Mouse (Mus musculus) cerebellum, postnatal 36 days (tissue): ENCODE results near the gene 1110032A03Rik.

ENCODE experiments used
- DNase-seq, 2 experiments: peaks; one replicate each; pipeline ENCODE4 v3.0.0; 2021 to 2022; ENCODE audit warnings: mixed read lengths in 2 of 2

The 1110032A03Rik gene

DNA sequence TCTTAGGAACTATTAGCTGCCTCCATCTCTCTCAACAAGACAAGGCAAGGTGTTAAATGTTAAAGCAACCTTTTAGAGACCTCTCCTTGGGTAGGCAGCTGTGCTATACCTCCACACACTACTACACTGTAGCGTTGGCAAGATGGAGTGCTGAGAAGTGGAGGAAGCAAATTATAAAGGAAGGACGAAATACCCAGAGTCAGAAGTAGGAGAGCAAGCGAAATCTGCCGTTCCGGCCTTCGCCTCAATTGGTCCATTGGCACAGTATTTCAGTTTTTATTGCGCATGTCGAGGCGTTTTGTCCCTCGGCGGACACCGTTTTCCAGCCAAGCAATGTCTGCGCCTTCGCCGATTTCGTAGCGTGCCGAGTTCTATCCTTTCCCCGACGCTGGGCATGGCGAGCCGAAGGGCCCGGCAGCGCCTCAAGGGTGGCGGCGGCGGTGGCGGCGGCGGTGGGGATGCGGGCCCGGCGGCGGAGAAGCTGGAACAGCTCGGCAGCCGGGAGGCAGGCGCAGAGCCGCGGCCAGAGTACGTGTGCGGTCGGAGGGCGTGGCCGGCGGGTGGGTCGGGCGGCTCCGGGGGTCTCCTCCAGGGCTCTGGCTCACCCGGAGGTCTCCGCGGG, at the start of gene 1110032A03Rik, which contains the start of gene Alg9:
1110032A03Rik (minus strand) TSS at position 530 of the 622 bp plus-strand sequence.
Alg9 (plus strand) TSS at position 29 of the 622 bp plus-strand sequence.
- DNase-seq, result peak; percentile 93 to 96

DNA sequence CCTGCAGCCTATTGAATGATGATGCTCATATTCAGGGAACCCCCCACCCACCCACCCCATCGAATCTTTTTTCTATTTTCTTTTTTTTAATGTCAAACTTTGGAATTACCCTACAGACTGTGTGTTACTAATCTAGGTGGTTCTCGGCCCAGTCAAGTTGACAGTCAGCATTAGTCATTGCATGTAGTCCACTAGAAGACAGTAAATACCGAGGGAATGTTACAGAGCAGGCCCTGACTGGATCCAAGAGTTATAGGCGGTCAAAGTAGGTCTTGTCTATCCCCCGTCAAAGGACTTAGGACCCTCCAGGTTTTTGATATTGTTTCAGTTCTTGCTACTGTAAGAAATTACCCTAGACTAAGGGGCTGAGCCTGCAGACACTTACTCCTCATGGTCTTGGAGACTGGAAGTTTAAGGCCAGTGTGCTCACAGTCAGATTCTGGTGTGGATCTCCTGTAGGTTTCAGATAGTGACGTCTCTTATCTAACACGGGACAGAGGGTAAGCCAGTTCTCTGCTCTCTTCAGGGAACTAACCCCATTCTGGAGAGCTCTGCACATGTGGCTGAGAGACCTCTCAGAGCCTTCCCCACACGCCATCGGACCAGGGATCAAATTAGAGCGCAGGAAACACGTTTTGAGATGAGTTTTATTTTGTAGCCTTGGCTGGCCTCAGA, 48.6 kb upstream of the 1110032A03Rik start:
- no peak for DNase-seq

DNA sequence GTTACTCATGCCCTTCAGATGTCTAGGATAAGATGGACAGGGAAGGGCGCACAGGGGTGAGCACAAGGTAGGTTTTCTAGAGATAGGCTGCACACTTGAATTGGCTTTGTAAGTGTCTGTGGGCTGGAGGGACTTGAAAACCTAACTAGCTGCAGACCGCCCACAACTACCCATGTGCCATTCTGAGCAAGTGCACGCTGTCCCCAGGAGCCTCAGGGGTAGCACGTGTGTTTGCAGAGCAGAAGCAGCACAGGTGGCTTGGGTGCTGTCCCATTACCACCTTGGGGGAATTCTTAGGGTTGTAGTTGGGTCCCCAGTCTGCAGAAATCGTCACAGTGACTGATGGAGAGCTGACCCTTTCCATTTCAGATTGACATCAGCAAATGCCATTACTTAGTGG, 46.9 kb upstream of the 1110032A03Rik start:
- no peak for DNase-seq

DNA sequence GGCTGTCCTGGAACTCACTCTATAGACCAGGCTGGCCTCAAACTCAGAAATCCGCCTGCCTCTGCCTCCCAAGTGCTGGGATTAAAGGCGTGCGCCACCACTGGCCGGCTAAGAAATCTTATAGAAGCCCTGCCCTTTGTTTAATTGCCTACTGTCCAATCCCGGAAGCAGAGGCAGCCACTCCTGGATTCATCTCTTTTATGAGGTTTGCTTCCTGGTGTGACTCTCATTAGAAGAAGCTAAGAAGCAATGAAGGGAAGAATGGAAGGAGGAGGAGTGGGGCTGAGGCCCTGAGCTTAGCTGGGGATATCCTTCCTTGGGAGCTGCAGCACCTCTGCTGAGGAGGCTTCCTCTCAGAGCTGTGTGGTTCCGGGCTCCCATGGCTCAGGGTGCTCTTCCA, 46.3 kb upstream of the 1110032A03Rik start:
- DNase-seq, result no peak

GRCm38 (mm10) chr9:50819716-50820115, 44.4 kb upstream of the 1110032A03Rik start:
- no peak for DNase-seq

DNA sequence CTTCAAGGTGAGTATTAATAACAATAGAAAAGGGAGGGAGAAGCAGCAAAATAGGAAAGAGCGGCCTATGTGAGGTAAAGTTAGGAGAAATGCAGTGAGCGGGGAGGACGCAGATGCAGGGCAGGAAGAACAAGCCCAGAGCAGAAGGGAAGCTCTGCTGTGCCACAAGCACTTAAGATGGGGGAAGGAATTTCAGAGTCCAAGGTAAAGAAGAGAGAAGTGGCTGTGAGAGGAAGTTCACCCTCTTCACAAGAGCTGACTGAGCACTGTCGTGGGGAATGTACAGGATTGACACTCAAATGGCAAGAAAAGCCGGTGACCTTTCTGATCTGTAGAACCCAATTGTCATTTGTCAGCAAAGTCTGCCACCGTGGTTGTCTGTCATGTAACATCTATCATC, 42.7 kb upstream of the 1110032A03Rik start:
- DNase-seq, result no peak

- no peak for DNase-seq
These were observed 41.2 kb upstream of the 1110032A03Rik start for GRCm38 (mm10) chr9:50816512-50816911.

GRCm38 (mm10) chr9:50815666-50816065, 40.3 kb upstream of the 1110032A03Rik start:
- no peak for DNase-seq

- no peak for DNase-seq
These were observed 38.5 kb upstream of the 1110032A03Rik start for GRCm38 (mm10) chr9:50813796-50814195.

DNA sequence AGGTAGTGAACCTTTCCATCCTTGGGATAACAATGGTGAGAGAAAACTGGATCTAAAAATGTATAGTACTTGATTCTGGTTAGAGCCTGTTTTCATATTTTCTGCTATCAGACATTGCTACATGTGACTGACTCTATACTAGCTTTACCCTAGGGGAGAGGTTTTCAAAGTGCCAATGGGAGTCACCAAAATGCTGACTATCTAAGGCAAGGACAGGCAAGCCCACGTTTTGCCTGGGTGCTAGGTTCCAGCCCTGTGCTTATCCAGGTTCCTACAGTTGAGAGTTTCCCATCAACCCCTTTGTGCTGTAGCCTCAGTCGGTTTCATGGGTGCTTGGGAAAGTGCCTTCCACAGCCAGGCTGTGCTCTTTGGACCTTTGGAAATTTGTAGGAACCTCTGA, 36.4 kb upstream of the 1110032A03Rik start:
- DNase-seq, result no peak

- no peak for DNase-seq
These were observed 35.9 kb upstream of the 1110032A03Rik start for GRCm38 (mm10) chr9:50811187-50811586.

- DNase-seq, result no peak
These were observed 33.8 kb upstream of the 1110032A03Rik start for GRCm38 (mm10) chr9:50809146-50809545.

DNA sequence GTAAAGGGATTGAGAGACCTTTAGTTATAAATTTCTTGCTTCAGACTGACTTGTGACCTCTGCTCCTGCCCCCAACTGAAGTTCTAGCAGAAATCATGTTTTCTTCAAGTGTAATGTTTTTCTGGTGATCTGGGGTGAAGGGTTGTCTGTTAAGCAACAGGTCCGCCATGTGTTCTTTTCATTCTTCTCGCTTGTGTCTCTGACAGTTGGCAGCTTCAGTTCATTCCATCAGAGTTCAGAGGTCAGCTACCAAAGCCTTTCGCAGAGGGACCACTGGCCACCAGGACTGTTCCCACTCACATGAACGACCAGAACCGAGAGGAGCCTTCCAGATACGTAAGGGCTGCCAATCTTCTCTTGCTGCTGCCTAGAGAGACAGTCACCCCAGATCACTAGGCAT, 33.2 kb upstream of the 1110032A03Rik start:
- no peak for DNase-seq

GRCm38 (mm10) chr9:50803055-50803671, 27.8 kb upstream of the 1110032A03Rik start:
- no peak for DNase-seq

DNA sequence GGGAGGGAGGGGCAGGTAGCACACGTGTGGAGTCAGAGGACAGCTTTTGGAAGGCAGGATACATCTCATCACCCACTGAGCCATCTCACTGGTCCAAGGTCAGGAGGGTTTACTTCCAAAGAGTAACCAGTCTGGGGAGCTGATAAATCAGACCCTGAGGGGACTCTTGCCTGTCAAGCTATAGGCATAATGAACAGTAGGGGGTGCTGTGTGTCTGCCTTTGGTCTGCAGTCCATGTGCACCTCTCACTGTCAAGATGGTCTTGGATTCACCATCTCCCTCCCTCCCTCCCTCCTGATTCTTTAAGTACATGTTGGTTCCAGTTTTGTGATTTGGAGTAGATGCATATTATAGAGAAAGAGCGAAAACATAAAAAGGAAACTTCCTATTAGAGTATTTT, 25.7 kb upstream of the 1110032A03Rik start:
- DNase-seq, result peak; percentile 23 to 25

GRCm38 (mm10) chr9:50798368-50798767, 23.0 kb upstream of the 1110032A03Rik start:
- DNase-seq, result no peak

GRCm38 (mm10) chr9:50797641-50798040, 22.3 kb upstream of the 1110032A03Rik start:
- no peak for DNase-seq

- DNase-seq, result no peak
These were observed 21.5 kb upstream of the 1110032A03Rik start for GRCm38 (mm10) chr9:50796776-50797175.

DNA sequence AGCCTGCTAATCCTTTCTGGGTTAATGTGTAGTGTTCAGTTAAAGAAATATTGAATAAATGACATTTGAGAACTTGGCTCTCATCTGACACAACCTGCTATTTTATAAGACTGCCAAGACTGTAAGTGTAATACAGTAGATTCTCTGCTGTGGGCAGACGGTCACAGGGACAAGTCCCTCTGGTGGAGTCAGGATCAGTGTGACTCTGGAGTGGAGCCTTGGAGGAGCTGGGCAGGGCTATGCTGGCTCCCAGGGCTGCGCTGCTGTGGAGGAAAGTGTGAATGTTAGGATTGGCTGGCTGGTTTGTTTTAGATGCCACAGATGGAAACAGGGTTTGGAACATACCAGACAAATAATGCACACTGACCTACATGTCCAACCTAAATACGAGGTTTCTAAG, 19.9 kb upstream of the 1110032A03Rik start:
- no peak for DNase-seq

GRCm38 (mm10) chr9:50782155-50782554, 6.8 kb upstream of the 1110032A03Rik start:
- peak; percentile 19 to 24 for DNase-seq

- no peak for DNase-seq
These were observed 941 bp upstream of the 1110032A03Rik start for GRCm38 (mm10) chr9:50776162-50776760.

GRCm38 (mm10) chr9:50775662-50776126, 374 bp upstream of the 1110032A03Rik start:
- peak in 1 of 2 experiments; percentile 16 for DNase-seq

DNA sequence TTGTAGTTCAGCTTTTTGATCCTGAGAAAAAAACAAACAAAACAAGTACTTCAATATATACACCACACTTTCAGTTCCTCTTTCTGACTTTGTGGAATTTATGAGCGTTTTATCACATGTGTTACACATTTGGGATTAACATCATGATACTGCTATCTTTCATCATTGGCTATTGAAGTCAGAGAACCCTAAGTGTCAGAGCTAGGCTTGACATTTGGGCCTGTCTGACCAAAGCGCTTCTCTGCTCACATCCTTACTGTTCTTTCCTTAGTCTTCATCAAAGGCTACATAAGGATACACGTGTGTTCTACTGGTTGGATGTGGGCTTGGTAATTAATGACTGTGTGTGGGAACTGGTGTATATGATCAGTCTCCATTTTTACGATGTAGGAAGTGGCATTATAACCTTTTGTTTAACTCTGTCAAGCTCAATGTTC, 1.3 kb downstream of the 1110032A03Rik start:
- DNase-seq, result no peak
